Mouse (Mus musculus) C2C12 (cell line): ENCODE data around the gene Tppp.

Experiments
- CTCF ChIP-seq: IDR thresholded peaks from one replicate; pipeline ENCODE4 v1.5.1; 2011; ENCODE audit not compliant: control insufficient read depth, insufficient read depth, insufficient read length
- FOSL1 ChIP-seq: IDR thresholded peaks from one replicate; pipeline ENCODE4 v1.8.0; 2011; ENCODE audit warnings: mild to moderate bottlenecking, low read length; ENCODE audit not compliant: poor library complexity, insufficient read depth, severe bottlenecking

DNA sequence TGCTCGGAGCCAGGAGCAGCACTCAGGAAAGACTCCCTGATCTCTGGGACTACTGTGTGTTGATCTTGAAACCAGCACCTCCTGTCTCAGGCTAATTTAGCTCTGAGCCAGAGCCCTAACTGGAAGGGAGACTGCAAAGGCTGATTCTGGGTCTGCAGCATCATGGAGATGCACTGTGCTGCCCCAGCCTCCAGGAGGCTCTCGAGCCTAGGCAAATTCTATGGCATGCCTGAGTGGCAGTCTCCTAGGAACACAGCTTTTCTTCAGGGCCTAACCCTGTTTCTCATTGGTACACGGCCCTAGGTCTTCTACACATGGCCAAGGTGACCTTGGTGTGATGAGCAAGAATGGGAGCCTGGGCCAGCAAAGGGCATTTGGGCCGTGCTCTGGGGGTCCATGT lies 48.0 kb upstream of the Tppp start:
- TF ChIP-seq CTCF (no peak), FOSL1 (no peak)
